10 mouse cellular contexts compared by ENCODE assay signal in genomic region chr5:91959986-91960385, GRCm38 (mm10). TPM values are rescaled to one million over a fixed set of nuclear protein-coding genes. Genes with fewer than 3 reads are reported as not detected.
A peak's percentile ranks its signal among the peaks of the same experiment; 100 is the strongest.
DNase-seq lines count a peak whose midpoint lies in the region; ATAC-seq and TF ChIP-seq lines count a peak whose summit lies in the region.
"Had no signal": no experiment of that assay in that cellular context is flagged by ENCODE, and none has a peak within 500 bp of the region (broad histone marks: within the 10 kb centered on the region; RNA-seq: fewer than 3 reads in every experiment).

No protein-coding gene starts in this region.

- no peak for TF ChIP-seq CTCF in heart, postnatal 0 days (IDR thresholded peaks at IDR 0.05; ENCODE audit: low read depth)
- TF ChIP-seq CTCF in midbrain, postnatal 0 days (IDR thresholded peaks at IDR 0.05), result no peak
- no peak for TF ChIP-seq CTCF in intestine, postnatal 0 days (IDR thresholded peaks at IDR 0.05; ENCODE audit: low read depth)

- TF ChIP-seq EP300 in heart, postnatal 0 days (IDR thresholded peaks at IDR 0.05; ENCODE audit: low read depth), result no peak

- H3K9ac ChIP-seq in heart, postnatal 0 days (replicated peaks; ENCODE audit: low read depth, low read length), result no peak overlapping the region
- no peak overlapping the region for H3K9ac ChIP-seq in midbrain, postnatal 0 days (replicated peaks; ENCODE audit: low read length, poor library complexity, severe bottlenecking)
- no peak overlapping the region for H3K9ac ChIP-seq in midbrain, embryonic 16.5 days (ENCODE audit: low read depth, low read length)
- H3K9ac ChIP-seq in intestine, postnatal 0 days (ENCODE audit: low read depth, low read length), result no peak overlapping the region

- H3K4me2 ChIP-seq in heart, postnatal 0 days (ENCODE audit: low read depth, low read length), result peak overlapping the region; percentile 88; the same call in 1 of the 2 replicates
- H3K4me2 ChIP-seq in midbrain, postnatal 0 days (ENCODE audit: low read depth, low read length, poor library complexity, severe bottlenecking), result 0 out of 2 replicates have a peak overlapping the region, but pooled peaks have one; percentile 61
- H3K4me2 ChIP-seq in midbrain, embryonic 16.5 days (ENCODE audit: low read length), result no peak overlapping the region; the same call in 1 of the 2 replicates
- H3K4me2 ChIP-seq in intestine, postnatal 0 days (replicated peaks; ENCODE audit: low read depth), result peak overlapping the region; percentile 70

- no peak overlapping the region for H3K4me3 ChIP-seq in heart, postnatal 0 days (ENCODE audit: low read depth, low read length)
- H3K4me3 ChIP-seq in midbrain, postnatal 0 days (ENCODE audit: low read depth, low read length), result no peak overlapping the region
- H3K4me3 ChIP-seq in midbrain, embryonic 16.5 days (ENCODE audit: low read depth, low read length), result no peak overlapping the region
- no peak overlapping the region for H3K4me3 ChIP-seq in intestine, postnatal 0 days (ENCODE audit: low read depth, low read length)

- peak overlapping the region; percentile 46; the same call in 1 of the 2 replicates for H3K27ac ChIP-seq in heart, postnatal 0 days (ENCODE audit: low read depth)
- no peak overlapping the region for H3K27ac ChIP-seq in midbrain, postnatal 0 days (ENCODE audit: low read depth, low read length)
- no peak overlapping the region for H3K27ac ChIP-seq in midbrain, embryonic 16.5 days (ENCODE audit: low read length)
- H3K27ac ChIP-seq in intestine, postnatal 0 days (ENCODE audit: low read depth, low read length), result no peak overlapping the region
- H3K27ac ChIP-seq: left cerebral cortex, adult 2 months had no signal

- DNase-seq in heart, postnatal 0 days (ENCODE audit: low spot score), result peak; percentile 21
- DNase-seq in heart, postnatal 25 days (ENCODE audit: low spot score), result no peak
- no peak for DNase-seq in midbrain, postnatal 0 days (ENCODE audit: low spot score)
- no peak for DNase-seq in thymus, postnatal 25 days
- DNase-seq in urinary bladder, adult 2 months (ENCODE audit: low spot score), result no peak
- DNase-seq: right cerebral cortex, postnatal 4 days had no signal

- H3K4me1 ChIP-seq in heart, postnatal 0 days (ENCODE audit: control insufficient read depth, insufficient read depth), result peaks cover 16% of the 10 kb centered on the region
- peaks cover 6% of the 10 kb centered on the region; the same call in 1 of the 2 replicates for H3K4me1 ChIP-seq in midbrain, postnatal 0 days (ENCODE audit: insufficient read depth, low read length)
- H3K4me1 ChIP-seq in midbrain, embryonic 16.5 days (ENCODE audit: control insufficient read depth, insufficient read depth, low read length), result peaks cover 28% of the 10 kb centered on the region
- H3K4me1 ChIP-seq in intestine, postnatal 0 days (replicated peaks; ENCODE audit: control insufficient read depth, insufficient read depth, low read length), result no peaks in the 10 kb centered on the region

- no peak for ATAC-seq in heart, postnatal 0 days (ENCODE audit: insufficient read depth, low read depth)
- no peak for ATAC-seq in midbrain, postnatal 0 days (ENCODE audit: low FRiP score)
- no peak for ATAC-seq in midbrain, embryonic 16.5 days
- no peak for ATAC-seq in intestine, postnatal 0 days
- ATAC-seq: Patski had no signal

- intact Hi-C loops in heart, postnatal 25 days (cut with DNase I), result loop anchor here (5.0 kb wide), 2 partner anchors 82 to 157 kb away; partner anchors contain the start of gene Cdkl2

- no peaks in the 10 kb centered on the region for H3K9me3 ChIP-seq in heart, postnatal 0 days (replicated peaks; ENCODE audit: control insufficient read depth, low read length)
- no peaks in the 10 kb centered on the region for H3K9me3 ChIP-seq in midbrain, postnatal 0 days (ENCODE audit: low read length)
- H3K9me3 ChIP-seq in midbrain, embryonic 16.5 days (replicated peaks; ENCODE audit: control insufficient read depth, low read length, poor library complexity, severe bottlenecking), result no peaks in the 10 kb centered on the region
- no peaks in the 10 kb centered on the region for H3K9me3 ChIP-seq in intestine, postnatal 0 days (ENCODE audit: control insufficient read depth)

- 56% methylated on average over 1 of the region's 1 CpGs for WGBS in heart, postnatal 0 days
- 91% methylated on average over 1 of the region's 1 CpGs for WGBS in midbrain, postnatal 0 days
- 91% methylated on average over 1 of the region's 1 CpGs for WGBS in midbrain, embryonic 16.5 days
- WGBS in intestine, postnatal 0 days, result 72% methylated on average over 1 of the region's 1 CpGs

- H3K36me3 ChIP-seq in heart, postnatal 0 days (replicated peaks; ENCODE audit: control insufficient read depth, insufficient read depth, low read length), result peaks cover 20% of the 10 kb centered on the region
- peaks cover 7% of the 10 kb centered on the region for H3K36me3 ChIP-seq in midbrain, postnatal 0 days (ENCODE audit: insufficient read depth, low read length)
- H3K36me3 ChIP-seq in midbrain, embryonic 16.5 days (ENCODE audit: control insufficient read depth, insufficient read depth, low read length), result peaks cover 5% of the 10 kb centered on the region
- H3K36me3 ChIP-seq in intestine, postnatal 0 days (ENCODE audit: control insufficient read depth, insufficient read depth), result peaks cover 22% of the 10 kb centered on the region

- H3K27me3 ChIP-seq in heart, postnatal 0 days (ENCODE audit: control insufficient read depth, insufficient read depth, low read length), result no peaks in the 10 kb centered on the region
- H3K27me3 ChIP-seq in midbrain, postnatal 0 days (ENCODE audit: insufficient read depth, low read length), result no peaks in the 10 kb centered on the region
- H3K27me3 ChIP-seq in midbrain, embryonic 16.5 days (ENCODE audit: control insufficient read depth, insufficient read depth, low read depth, low read length), result no peaks in the 10 kb centered on the region
- H3K27me3 ChIP-seq in intestine, postnatal 0 days (replicated peaks; ENCODE audit: control insufficient read depth, insufficient read depth, low read length), result no peaks in the 10 kb centered on the region
- H3K27me3 ChIP-seq: Patski had no signal

RNA-seq across cellular contexts. Expression of gene Rchy1, which starts 2.9 kb away (rescaled TPM):
- 20.4 and 25.2 TPM in 2 replicates for total RNA-seq in heart, postnatal 0 days (2014; rRNA removed; ENCODE audit: low replicate concordance)
- 64.6 and 65.8 TPM in 2 replicates for polyA plus RNA-seq in heart, postnatal 0 days (2015; fragmentation: Nextera tagmentation; extraction: Ambion mirVana)
- 10 to 100 TPM; 28.2 to 32.4 TPM for total RNA-seq in heart, postnatal 25 days (2021)
- 36.2 and 42.7 TPM in 2 replicates for total RNA-seq in midbrain, postnatal 0 days (2014; rRNA removed)
- 66.8 and 67.5 TPM in 2 replicates for polyA plus RNA-seq in midbrain, postnatal 0 days (2015; fragmentation: Nextera tagmentation; extraction: Ambion mirVana)
- 70.8 and 76.9 TPM in 2 replicates for polyA plus RNA-seq in midbrain, embryonic 16.5 days (2015; fragmentation: Nextera tagmentation; extraction: Ambion mirVana)
- 63.7 and 73.0 TPM in 2 replicates for polyA plus RNA-seq in intestine, postnatal 0 days (2015; fragmentation: Nextera tagmentation; extraction: Ambion mirVana)
- 51.9 and 57.7 TPM in 2 replicates for polyA plus RNA-seq in urinary bladder, adult 2 months (2012; rRNA removed)

RNA-seq across cellular contexts. Expression of gene Odaph, which starts 27.3 kb away (rescaled TPM):
- not detected in 2 replicates for total RNA-seq in heart, postnatal 0 days (2014; rRNA removed; ENCODE audit: low replicate concordance)
- not detected in 2 replicates for polyA plus RNA-seq in heart, postnatal 0 days (2015; fragmentation: Nextera tagmentation; extraction: Ambion mirVana)
- total RNA-seq in heart, postnatal 25 days (2021), result not detected
- 0.38 and 0.55 TPM in 2 replicates for total RNA-seq in midbrain, postnatal 0 days (2014; rRNA removed)
- polyA plus RNA-seq in midbrain, postnatal 0 days (2015; fragmentation: Nextera tagmentation; extraction: Ambion mirVana), result 0.35 and 0.38 TPM in 2 replicates
- not detected in 2 replicates for polyA plus RNA-seq in midbrain, embryonic 16.5 days (2015; fragmentation: Nextera tagmentation; extraction: Ambion mirVana)
- polyA plus RNA-seq in intestine, postnatal 0 days (2015; fragmentation: Nextera tagmentation; extraction: Ambion mirVana), result not detected in 2 replicates
- polyA plus RNA-seq in urinary bladder, adult 2 months (2012; rRNA removed), result not detected in 2 replicates
- total RNA-seq: left cerebral cortex, adult 2 months had no signal
